ENCODE assay signal across 17 mouse cellular contexts in the genomic region with DNA sequence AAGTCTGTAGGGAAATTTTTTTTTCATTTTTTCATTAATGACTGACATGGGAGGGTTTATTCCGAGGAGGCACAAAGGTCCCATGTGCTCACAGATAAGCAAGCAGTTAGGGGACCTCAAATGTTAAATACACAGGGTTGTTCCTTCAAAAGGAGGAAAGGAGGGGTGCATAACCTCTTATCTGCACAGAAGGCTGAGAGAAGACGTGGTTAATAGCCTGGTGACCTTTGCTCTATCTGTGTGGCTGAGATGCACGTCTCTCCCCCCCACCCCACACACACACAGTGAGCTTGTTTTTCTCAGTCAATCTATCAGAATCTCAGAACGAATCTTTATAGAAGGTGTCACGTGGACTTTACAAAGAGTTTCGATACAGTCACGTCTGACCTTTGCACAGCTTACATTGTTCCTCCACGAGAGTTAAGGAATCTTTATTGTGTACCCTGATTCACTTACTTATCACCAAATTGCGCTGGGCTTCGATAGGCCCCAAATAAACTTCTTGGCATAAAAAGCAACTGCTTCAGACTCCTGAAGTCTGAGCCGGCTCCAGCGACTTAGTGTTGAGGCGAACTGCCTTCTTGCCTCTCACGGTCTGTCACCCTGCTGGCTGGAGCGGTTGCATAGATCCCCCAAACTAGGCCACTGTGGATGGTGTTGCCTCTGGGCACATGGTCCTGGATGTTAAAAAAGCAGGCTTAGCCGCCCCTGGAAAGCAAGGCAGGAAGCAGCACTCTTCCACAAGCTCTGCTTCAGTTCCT.
A peak's percentile ranks its signal among the peaks of the same experiment; 100 is the strongest.
DNase-seq lines count a peak whose midpoint lies in the region; ATAC-seq and TF ChIP-seq lines count a peak whose summit lies in the region.
"Had no signal": no experiment of that assay in that cellular context is flagged by ENCODE, and none has a peak within 500 bp of the region (broad histone marks: within the 10 kb centered on the region; RNA-seq: fewer than 3 reads in every experiment).

No protein-coding gene starts in this region.

- no peaks in the 10 kb centered on the region for H3K4me1 ChIP-seq in midbrain, postnatal 0 days (ENCODE audit: insufficient read depth, low read length)
- H3K4me1 ChIP-seq: neural tube, embryonic 13.5 days had no signal

- no peak overlapping the region for H3K27ac ChIP-seq in midbrain, postnatal 0 days (ENCODE audit: low read depth, low read length)
- H3K27ac ChIP-seq: forebrain, embryonic 15.5 days; gastrocnemius, adult 2 months; hindbrain, embryonic 14.5 days; kidney, embryonic 15.5 days; neural tube, embryonic 13.5 days had no signal

- no peak for TF ChIP-seq CTCF in midbrain, postnatal 0 days (IDR thresholded peaks at IDR 0.05)

- WGBS in midbrain, postnatal 0 days, result 81% methylated on average over 16 of the region's 16 CpGs

- H3K9ac ChIP-seq in midbrain, postnatal 0 days (replicated peaks; ENCODE audit: low read length, poor library complexity, severe bottlenecking), result no peak overlapping the region
- H3K9ac ChIP-seq: forebrain, embryonic 15.5 days; hindbrain, embryonic 14.5 days; kidney, embryonic 15.5 days; neural tube, embryonic 13.5 days had no signal

- no peak overlapping the region for H3K4me3 ChIP-seq in midbrain, postnatal 0 days (ENCODE audit: low read depth, low read length)
- H3K4me3 ChIP-seq: forebrain, embryonic 15.5 days; gastrocnemius, adult 2 months; kidney, embryonic 15.5 days; neural tube, embryonic 13.5 days had no signal

- no peaks in the 10 kb centered on the region for H3K9me3 ChIP-seq in midbrain, postnatal 0 days (ENCODE audit: low read length)
- H3K9me3 ChIP-seq: forebrain, embryonic 15.5 days; kidney, embryonic 15.5 days; neural tube, embryonic 13.5 days had no signal

- H3K27me3 ChIP-seq in midbrain, postnatal 0 days (ENCODE audit: insufficient read depth, low read length), result no peaks in the 10 kb centered on the region
- H3K27me3 ChIP-seq: forebrain, embryonic 15.5 days; kidney, embryonic 15.5 days; neural tube, embryonic 13.5 days had no signal

- peak; percentile 34 for DNase-seq in c-Kit-positive CD71-positive TER-119-positive erythroid progenitor cells, embryonic 14.5 days (ENCODE audit: low spot score)
- DNase-seq in liver, result peak; percentile 20
- no peak for DNase-seq in adrenal gland, adult 2 months
- DNase-seq in midbrain, postnatal 0 days (ENCODE audit: low spot score), result no peak
- DNase-seq in right cerebral cortex, postnatal 14 days, result no peak
- DNase-seq in cerebellum, postnatal 4 days (ENCODE audit: low spot score in 2 of 2), result no peak
- DNase-seq: cerebellum, adult 11 months; gastrocnemius, adult 2 months; heart, adult 18-20 months; spleen, adult 18-20 months; thymus, adult 18-20 months had no signal

- no peak overlapping the region for H3K4me2 ChIP-seq in midbrain, postnatal 0 days (ENCODE audit: low read depth, low read length, poor library complexity, severe bottlenecking)
- H3K4me2 ChIP-seq: forebrain, embryonic 15.5 days; hindbrain, embryonic 14.5 days; kidney, embryonic 15.5 days; neural tube, embryonic 13.5 days had no signal

- no peaks in the 10 kb centered on the region for H3K36me3 ChIP-seq in midbrain, postnatal 0 days (ENCODE audit: insufficient read depth, low read length)
- H3K36me3 ChIP-seq: forebrain, embryonic 15.5 days; kidney, embryonic 15.5 days; neural tube, embryonic 13.5 days had no signal

- ATAC-seq in CD4-positive, CD25-positive, alpha-beta regulatory T cell, adult 4 months, result peak; percentile 79
- peak; percentile 96 for ATAC-seq in megakaryocyte-erythroid progenitor cell, adult 5-6 weeks (replicated peaks; ENCODE audit: low FRiP score, low TSS enrichment, poor library complexity, severe bottlenecking)
- no peak for ATAC-seq in midbrain, postnatal 0 days (ENCODE audit: low FRiP score)
- ATAC-seq: forebrain, embryonic 15.5 days had no signal

Comparison
In these comparisons a context has a peak if more than half of its experiments do, and no peak if none do; other contexts are left out.
1. DNase-seq: peak in c-Kit-positive CD71-positive TER-119-positive erythroid progenitor cells, embryonic 14.5 days (single experiment) and liver (single experiment); none in adrenal gland, adult 2 months (single experiment), midbrain, postnatal 0 days (single experiment), right cerebral cortex, postnatal 14 days (single experiment) and cerebellum, postnatal 4 days (0 of 2).